Mouse (Mus musculus): ENCODE measurements around the gene Tbc1d2. TPM values are rescaled to one million over a fixed set of nuclear protein-coding genes. Genes with fewer than 3 reads are reported as not detected.

Gene Tbc1d2
- polyA plus RNA-seq, 1 experiment from 2014 or later: 1.1 TPM

DNA sequence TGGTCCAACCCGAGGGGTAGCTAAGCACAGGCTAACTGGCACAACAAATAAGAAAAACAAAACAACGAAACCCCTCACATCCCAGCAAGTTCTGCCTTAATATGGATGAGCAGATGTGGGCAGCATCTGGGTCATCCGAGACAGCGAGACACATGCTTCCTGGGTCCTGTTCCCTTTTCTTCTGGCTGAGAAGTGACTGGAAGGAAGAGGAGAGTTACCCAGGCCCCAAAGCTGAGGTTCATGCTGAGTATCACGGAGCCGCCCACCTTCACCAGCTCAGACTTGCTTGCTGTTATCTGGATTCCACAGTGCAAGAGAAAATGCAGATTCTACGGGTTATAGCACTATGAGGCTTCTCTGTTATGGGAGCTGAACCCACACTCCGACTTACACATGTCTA lies 29.1 kb downstream of the Tbc1d2 start:
- ATAC-seq (ENCODE audit: insufficient read depth, low FRiP score, low TSS enrichment): no peak
- no peaks in the 10 kb centered on the region for H3K9me3 ChIP-seq (ENCODE audit: control insufficient read depth, low read length)

GRCm38 (mm10) chr4:46620330-46620729 lies 29.7 kb downstream of the Tbc1d2 start:
- Histone ChIP-seq H3K27ac (ENCODE audit: low read depth, low read length) (no peak overlapping the region), H3K4me1 (ENCODE audit: control insufficient read depth, insufficient read depth, low read length) (no peaks in the 10 kb centered on the region), H3K9ac (ENCODE audit: low read length) (no peak overlapping the region), H3K9me3 (ENCODE audit: control insufficient read depth, low read length) (no peaks in the 10 kb centered on the region), H3K4me3 (ENCODE audit: low read depth, low read length) (0 out of 2 replicates have a peak overlapping the region, but pooled peaks have one; percentile 5), H3K27me3 (ENCODE audit: control insufficient read depth, insufficient read depth, low read length) (no peaks in the 10 kb centered on the region), H3K36me3 (ENCODE audit: control insufficient read depth, insufficient read depth, low read length) (no peaks in the 10 kb centered on the region), H3K4me2 (ENCODE audit: low read depth) (peak overlapping the region; percentile 25)
- WGBS: 7% methylated on average over 23 of the region's 23 CpGs
- DNase-seq (ENCODE audit: low spot score): peak; percentile 40
- no peak for ATAC-seq (ENCODE audit: insufficient read depth, low FRiP score, low TSS enrichment)

More for the DNA sequence above, 29.1 kb downstream of the Tbc1d2 start:
- Histone ChIP-seq H3K4me1 (ENCODE audit: control insufficient read depth, insufficient read depth, low read length) (no peaks in the 10 kb centered on the region), H3K36me3 (ENCODE audit: control insufficient read depth, insufficient read depth, low read length) (no peaks in the 10 kb centered on the region), H3K9ac (ENCODE audit: low read length) (no peak overlapping the region), H3K4me3 (ENCODE audit: low read depth, low read length) (no peak overlapping the region), H3K27me3 (ENCODE audit: control insufficient read depth, insufficient read depth, low read length) (no peaks in the 10 kb centered on the region), H3K4me2 (ENCODE audit: low read depth) (no peak overlapping the region), H3K27ac (ENCODE audit: low read depth, low read length) (no peak overlapping the region)
- 84% methylated on average over 8 of the region's 8 CpGs for WGBS
- DNase-seq (ENCODE audit: low spot score): no peak

GRCm38 (mm10) chr4:46618196-46618817 lies 31.7 kb downstream of the Tbc1d2 start:
- Histone ChIP-seq H3K27ac (ENCODE audit: low read depth, low read length) (no peak overlapping the region), H3K4me3 (ENCODE audit: low read depth, low read length) (no peak overlapping the region), H3K36me3 (ENCODE audit: control insufficient read depth, insufficient read depth, low read length) (no peaks in the 10 kb centered on the region), H3K27me3 (ENCODE audit: control insufficient read depth, insufficient read depth, low read length) (no peaks in the 10 kb centered on the region), H3K4me1 (ENCODE audit: control insufficient read depth, insufficient read depth, low read length) (no peaks in the 10 kb centered on the region), H3K9ac (ENCODE audit: low read length) (no peak overlapping the region), H3K4me2 (ENCODE audit: low read depth) (no peak overlapping the region), H3K9me3 (ENCODE audit: control insufficient read depth, low read length) (no peaks in the 10 kb centered on the region)
- WGBS: 69% methylated on average over 11 of the region's 11 CpGs
- DNase-seq (ENCODE audit: low spot score) (no peak), ATAC-seq (ENCODE audit: insufficient read depth, low FRiP score, low TSS enrichment) (no peak)

- Histone ChIP-seq H3K36me3 (ENCODE audit: control insufficient read depth, insufficient read depth, low read length) (no peaks in the 10 kb centered on the region), H3K4me3 (ENCODE audit: low read depth, low read length) (no peak overlapping the region), H3K27me3 (ENCODE audit: control insufficient read depth, insufficient read depth, low read length) (no peaks in the 10 kb centered on the region), H3K9ac (ENCODE audit: low read length) (no peak overlapping the region), H3K4me1 (ENCODE audit: control insufficient read depth, insufficient read depth, low read length) (no peaks in the 10 kb centered on the region), H3K4me2 (ENCODE audit: low read depth) (no peak overlapping the region), H3K9me3 (ENCODE audit: control insufficient read depth, low read length) (no peaks in the 10 kb centered on the region), H3K27ac (ENCODE audit: low read depth, low read length) (no peak overlapping the region)
- DNase-seq (ENCODE audit: low spot score) (no peak), ATAC-seq (ENCODE audit: insufficient read depth, low FRiP score, low TSS enrichment) (no peak)
- WGBS: 74% methylated on average over 6 of the region's 6 CpGs
These were observed 32.6 kb downstream of the Tbc1d2 start for GRCm38 (mm10) chr4:46617408-46617807.

DNA sequence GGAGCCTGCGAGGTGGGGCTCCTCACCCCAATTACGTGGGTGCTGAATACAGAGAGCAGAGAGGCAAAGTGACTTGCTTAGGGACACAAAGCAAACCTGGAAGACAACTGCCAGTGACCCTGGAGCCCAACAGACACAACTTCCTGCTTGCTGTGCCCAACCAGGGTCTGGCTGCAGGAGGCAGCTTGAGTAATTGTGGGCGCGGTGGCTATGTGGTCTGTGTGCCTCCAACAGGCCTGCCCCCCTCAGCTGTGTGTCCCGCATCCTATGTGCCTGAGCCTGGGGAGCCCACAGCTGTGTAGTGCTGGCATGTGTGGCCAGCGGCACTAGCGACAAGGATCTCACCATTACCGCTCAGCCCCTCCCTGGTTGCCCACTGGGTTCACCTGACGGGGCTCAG lies 35.4 kb downstream of the Tbc1d2 start:
- H3K4me3 ChIP-seq (ENCODE audit: low read depth, low read length): no peak overlapping the region
- H3K9ac ChIP-seq (ENCODE audit: low read length): no peak overlapping the region
- H3K27ac ChIP-seq (ENCODE audit: low read depth, low read length): no peak overlapping the region
- H3K27me3 ChIP-seq (ENCODE audit: control insufficient read depth, insufficient read depth, low read length): no peaks in the 10 kb centered on the region
- H3K36me3 ChIP-seq (ENCODE audit: control insufficient read depth, insufficient read depth, low read length): no peaks in the 10 kb centered on the region
- H3K4me1 ChIP-seq (ENCODE audit: control insufficient read depth, insufficient read depth, low read length): no peaks in the 10 kb centered on the region
- no peak overlapping the region for H3K4me2 ChIP-seq (ENCODE audit: low read depth)
- 77% methylated on average over 9 of the region's 9 CpGs for WGBS
- no peak for ATAC-seq (ENCODE audit: insufficient read depth, low FRiP score, low TSS enrichment)
- no peak for DNase-seq (ENCODE audit: low spot score)
- H3K9me3 ChIP-seq (ENCODE audit: control insufficient read depth, low read length): no peaks in the 10 kb centered on the region

DNA sequence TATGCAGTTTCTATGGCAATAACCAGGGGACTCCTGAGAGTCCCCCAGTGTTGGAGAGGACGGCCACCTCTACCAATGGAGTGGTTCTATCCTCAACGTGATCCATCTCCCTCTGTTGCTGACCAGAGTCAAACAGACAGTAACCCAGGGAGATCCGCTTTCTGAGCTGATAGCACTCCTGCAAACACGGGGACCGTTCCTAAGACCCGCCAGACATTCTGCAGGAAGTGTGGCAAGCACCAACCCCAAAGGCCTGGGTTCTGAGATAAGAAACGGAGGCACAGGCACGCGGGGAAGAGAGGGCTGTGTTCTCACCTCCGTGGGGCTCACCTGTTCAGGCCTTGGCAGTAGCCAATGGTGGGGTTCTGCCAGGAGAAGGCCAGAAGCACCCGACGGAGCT lies 36.4 kb downstream of the Tbc1d2 start:
- Histone ChIP-seq H3K4me2 (ENCODE audit: low read depth) (no peak overlapping the region), H3K36me3 (ENCODE audit: control insufficient read depth, insufficient read depth, low read length) (no peaks in the 10 kb centered on the region), H3K4me1 (ENCODE audit: control insufficient read depth, insufficient read depth, low read length) (no peaks in the 10 kb centered on the region), H3K4me3 (ENCODE audit: low read depth, low read length) (no peak overlapping the region), H3K9me3 (ENCODE audit: control insufficient read depth, low read length) (no peaks in the 10 kb centered on the region), H3K27me3 (ENCODE audit: control insufficient read depth, insufficient read depth, low read length) (no peaks in the 10 kb centered on the region), H3K9ac (ENCODE audit: low read length) (no peak overlapping the region), H3K27ac (ENCODE audit: low read depth, low read length) (no peak overlapping the region)
- ATAC-seq (ENCODE audit: insufficient read depth, low FRiP score, low TSS enrichment) (no peak), DNase-seq (ENCODE audit: low spot score) (no peak)
- 78% methylated on average over 12 of the region's 12 CpGs for WGBS

DNA sequence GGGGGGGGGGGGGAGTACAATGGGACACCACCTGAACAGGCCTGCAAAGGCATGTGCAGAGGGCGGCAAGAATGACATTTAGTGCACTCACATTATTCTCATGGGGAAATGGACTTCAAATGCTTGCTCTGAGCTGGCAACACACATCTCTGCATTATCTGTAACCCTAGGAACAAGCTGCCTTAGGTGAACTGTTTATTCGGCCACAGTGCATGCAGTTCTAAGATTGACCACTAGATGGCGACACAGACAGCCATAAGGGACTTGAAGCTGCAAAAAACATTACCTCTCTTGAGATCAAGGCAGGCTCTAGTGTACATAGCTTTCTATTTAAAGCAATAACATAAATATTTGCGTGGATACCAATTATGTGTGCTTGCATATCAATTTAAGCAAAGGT lies 38.8 kb downstream of the Tbc1d2 start:
- Histone ChIP-seq H3K36me3 (ENCODE audit: control insufficient read depth, insufficient read depth, low read length) (no peaks in the 10 kb centered on the region), H3K27me3 (ENCODE audit: control insufficient read depth, insufficient read depth, low read length) (no peaks in the 10 kb centered on the region), H3K9me3 (ENCODE audit: control insufficient read depth, low read length) (no peaks in the 10 kb centered on the region), H3K4me1 (ENCODE audit: control insufficient read depth, insufficient read depth, low read length) (no peaks in the 10 kb centered on the region), H3K4me2 (ENCODE audit: low read depth) (no peak overlapping the region), H3K27ac (ENCODE audit: low read depth, low read length) (no peak overlapping the region), H3K4me3 (ENCODE audit: low read depth, low read length) (no peak overlapping the region), H3K9ac (ENCODE audit: low read length) (no peak overlapping the region)
- peak; percentile 84 for DNase-seq (ENCODE audit: low spot score)
- WGBS: under 1% methylated on average over 4 of the region's 4 CpGs
- ATAC-seq (ENCODE audit: insufficient read depth, low FRiP score, low TSS enrichment): peak; percentile 35; the same call in 1 of the 2 replicates

GRCm38 (mm10) chr4:46607601-46608000 lies 42.4 kb downstream of the Tbc1d2 start:
- no peak overlapping the region for H3K4me3 ChIP-seq (ENCODE audit: low read depth, low read length)
- H3K36me3 ChIP-seq (ENCODE audit: control insufficient read depth, insufficient read depth, low read length): no peaks in the 10 kb centered on the region
- no peaks in the 10 kb centered on the region for H3K9me3 ChIP-seq (ENCODE audit: control insufficient read depth, low read length)
- 65% methylated on average over 3 of the region's 3 CpGs for WGBS
- H3K27me3 ChIP-seq (ENCODE audit: control insufficient read depth, insufficient read depth, low read length): no peaks in the 10 kb centered on the region
- no peaks in the 10 kb centered on the region for H3K4me1 ChIP-seq (ENCODE audit: control insufficient read depth, insufficient read depth, low read length)
- no peak overlapping the region for H3K9ac ChIP-seq (ENCODE audit: low read length)
- ATAC-seq (ENCODE audit: insufficient read depth, low FRiP score, low TSS enrichment) (no peak), DNase-seq (ENCODE audit: low spot score) (no peak)
- no peak overlapping the region for H3K27ac ChIP-seq (ENCODE audit: low read depth, low read length)
- H3K4me2 ChIP-seq (ENCODE audit: low read depth): no peak overlapping the region

- Histone ChIP-seq H3K27ac (ENCODE audit: low read depth, low read length) (no peak overlapping the region), H3K27me3 (ENCODE audit: control insufficient read depth, insufficient read depth, low read length) (peaks cover 15% of the 10 kb centered on the region), H3K9ac (ENCODE audit: low read length) (no peak overlapping the region), H3K4me2 (ENCODE audit: low read depth) (no peak overlapping the region), H3K9me3 (ENCODE audit: control insufficient read depth, low read length) (no peaks in the 10 kb centered on the region), H3K36me3 (ENCODE audit: control insufficient read depth, insufficient read depth, low read length) (no peaks in the 10 kb centered on the region), H3K4me3 (ENCODE audit: low read depth, low read length) (no peak overlapping the region), H3K4me1 (ENCODE audit: control insufficient read depth, insufficient read depth, low read length) (peaks cover 3% of the 10 kb centered on the region; the same call in 1 of the 2 replicates)
- 54% methylated on average over 11 of the region's 11 CpGs for WGBS
- no peak for DNase-seq (ENCODE audit: low spot score)
- ATAC-seq (ENCODE audit: insufficient read depth, low FRiP score, low TSS enrichment): no peak
These were observed 44.6 kb downstream of the Tbc1d2 start for GRCm38 (mm10) chr4:46605451-46605850.

Data from neural tube, embryonic 11.5 days (tissue).